Mouse (Mus musculus): ENCODE measurements around the gene Sept1. TPM values are rescaled to one million over a fixed set of nuclear protein-coding genes. Genes with fewer than 3 reads are reported as not detected.

Gene Sept1
- total RNA-seq, 2 experiments from 2014 or later: 1.0 to 1.3 TPM

- no peak for DNase-seq (ENCODE audit: low spot score)
Measured at GRCm38 (mm10) chr7:127220440-127220839, 12.5 kb downstream of the Sept1 start.

GRCm38 (mm10) chr7:127218670-127219069 is 14.3 kb downstream of the Sept1 start:
- DNase-seq (ENCODE audit: low spot score): no peak

- DNase-seq (ENCODE audit: low spot score): no peak
Measured at GRCm38 (mm10) chr7:127217901-127218642, 14.9 kb downstream of the Sept1 start.

- no peak for DNase-seq (ENCODE audit: low spot score)
Measured at GRCm38 (mm10) chr7:127217475-127217874, 15.5 kb downstream of the Sept1 start.

- DNase-seq (ENCODE audit: low spot score): no peak
Measured at GRCm38 (mm10) chr7:127216307-127216706, 16.6 kb downstream of the Sept1 start.

- DNase-seq (ENCODE audit: low spot score): peak; percentile 80
Measured at GRCm38 (mm10) chr7:127214981-127215871, 17.7 kb downstream of the Sept1 start.

- DNase-seq (ENCODE audit: low spot score): peak; percentile 39
Measured at GRCm38 (mm10) chr7:127214521-127214920, 18.4 kb downstream of the Sept1 start.

- DNase-seq (ENCODE audit: low spot score): no peak
Measured at GRCm38 (mm10) chr7:127213930-127214329, 19.0 kb downstream of the Sept1 start.

GRCm38 (mm10) chr7:127213485-127213884 is 19.4 kb downstream of the Sept1 start:
- DNase-seq (ENCODE audit: low spot score): peak; percentile 64

GRCm38 (mm10) chr7:127212432-127213250 is 20.3 kb downstream of the Sept1 start:
- DNase-seq (ENCODE audit: low spot score): peak; percentile 50

GRCm38 (mm10) chr7:127211014-127211745 is 21.8 kb downstream of the Sept1 start:
- peak; percentile 78 for DNase-seq (ENCODE audit: low spot score)

- DNase-seq (ENCODE audit: low spot score): peak; percentile 81
Measured at GRCm38 (mm10) chr7:127210266-127210665, 22.7 kb downstream of the Sept1 start.

GRCm38 (mm10) chr7:127209851-127210250 is 23.1 kb downstream of the Sept1 start:
- no peak for DNase-seq (ENCODE audit: low spot score)

GRCm38 (mm10) chr7:127208553-127209438 is 24.1 kb downstream of the Sept1 start, which contains the start of gene Mylpf:
TSS of gene Mylpf (plus strand) at chr7:127208890.
- peak; percentile 93 for DNase-seq (ENCODE audit: low spot score)

- no peak for DNase-seq (ENCODE audit: low spot score)
Measured at GRCm38 (mm10) chr7:127208295-127208552, 24.7 kb downstream of the Sept1 start, which contains the start of gene Tbc1d10b. TSS of gene Tbc1d10b (minus strand) at chr7:127208468.

- DNase-seq (ENCODE audit: low spot score): no peak
Measured at GRCm38 (mm10) chr7:127207374-127208294, 25.3 kb downstream of the Sept1 start.

GRCm38 (mm10) chr7:127206606-127207005 is 26.3 kb downstream of the Sept1 start:
- no peak for DNase-seq (ENCODE audit: low spot score)

GRCm38 (mm10) chr7:127196484-127196883 is 36.4 kb downstream of the Sept1 start:
- DNase-seq (ENCODE audit: low spot score): no peak

Measured in gastrocnemius, adult 18-20 months (tissue).